Mouse (Mus musculus) E14TG2a.4 (cell line): ENCODE measurements around the gene Cxcl9.

Experiments
- CTCF ChIP-seq: conservative IDR thresholded peaks from 2 replicates; pipeline ENCODE4 v1.5.1; 2014; ENCODE audit warnings: low read length
- NANOG ChIP-seq: IDR thresholded peaks from 2 replicates; pipeline ENCODE4 v1.6.1; 2014; ENCODE audit warnings: borderline replicate concordance, low read length, mixed read lengths
- POU5F1 ChIP-seq: IDR thresholded peaks from 2 replicates; pipeline ENCODE4 v1.6.1; 2014; ENCODE audit warnings: low read length, borderline replicate concordance

- TF ChIP-seq CTCF (peak; percentile 54), POU5F1 (no peak), NANOG (no peak)
Measured at GRCm38 (mm10) chr5:92309681-92310511, 18.0 kb downstream of the Cxcl9 start, which contains the start of gene Sdad1.
